Mouse (Mus musculus) heart, postnatal 25 days (tissue): ENCODE results near the gene Rhbdf2. TPM values are rescaled to one million over a fixed set of nuclear protein-coding genes. Genes with fewer than 3 reads are reported as not detected.
A peak's percentile ranks its signal among the peaks of the same experiment; 100 is the strongest.

Source experiments
- DNase-seq: peaks from one replicate; pipeline ENCODE4 v3.0.0; 2022; ENCODE audit warnings: low spot score
- intact Hi-C: fragments of 180-260 bp; cut with DNase I; formaldehyde crosslinking; loops from one replicate; pipeline ENCODE4 v1.15.1; 2025
- total RNA-seq, 2 experiments: library from RNA; stranded (reverse); gene quantifications; 2 replicates each; pipeline ENCODE4 v1.2.3; 2021

Gene Rhbdf2
- total RNA-seq, 2 experiments from 2014 or later: 10.6 to 12.8 TPM

GRCm38 (mm10) chr11:116601166-116601565 is 25.7 kb downstream of the Rhbdf2 start:
- DNase-seq: no peak
- intact Hi-C loops: no loop called here

- DNase-seq: no peak
- intact Hi-C loops: no loop called here
Observed at GRCm38 (mm10) chr11:116599230-116599629, 27.6 kb downstream of the Rhbdf2 start.

GRCm38 (mm10) chr11:116598193-116598592 is 28.6 kb downstream of the Rhbdf2 start:
- DNase-seq: no peak
- intact Hi-C loops: no loop called here

DNA sequence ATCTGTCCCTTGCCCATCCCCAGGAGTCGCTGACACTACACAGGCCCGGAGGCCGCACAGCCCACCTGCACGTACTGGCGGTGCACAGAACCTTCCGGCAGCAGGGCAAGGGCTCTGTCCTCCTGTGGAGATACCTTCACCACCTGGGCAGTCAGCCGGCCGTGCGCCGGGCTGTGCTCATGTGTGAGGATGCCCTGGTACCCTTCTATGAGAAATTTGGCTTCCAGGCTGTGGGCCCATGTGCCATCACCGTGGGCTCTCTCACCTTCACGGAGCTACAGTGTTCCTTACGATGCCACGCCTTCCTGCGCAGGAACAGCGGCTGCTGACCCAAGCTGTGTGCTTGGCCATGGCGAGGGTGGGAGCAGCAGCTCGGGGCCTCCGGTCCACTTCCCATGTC is 30.1 kb downstream of the Rhbdf2 start:
- DNase-seq: no peak
- intact Hi-C loops: no loop called here

DNA sequence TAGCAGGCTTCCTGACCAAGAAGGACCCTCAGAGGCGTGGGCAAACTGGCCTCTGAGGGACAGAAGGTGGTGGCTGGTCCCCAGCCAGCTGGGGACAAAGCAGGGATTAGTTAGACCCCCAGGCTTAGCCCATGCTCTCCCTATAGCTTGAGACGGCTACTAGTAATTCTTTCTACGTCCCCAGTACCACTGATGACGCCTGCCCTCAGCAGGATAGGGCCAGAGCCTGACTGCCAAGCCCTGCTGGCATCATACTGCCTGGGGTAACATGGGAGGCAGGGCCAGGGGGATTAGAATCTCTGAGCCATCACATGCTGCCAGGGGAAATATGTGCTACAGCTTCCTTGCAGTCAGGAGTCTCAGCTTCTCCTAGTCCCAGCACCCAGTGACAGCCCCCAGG is 33.5 kb downstream of the Rhbdf2 start:
- no peak for DNase-seq
- intact Hi-C loops: no loop called here

DNA sequence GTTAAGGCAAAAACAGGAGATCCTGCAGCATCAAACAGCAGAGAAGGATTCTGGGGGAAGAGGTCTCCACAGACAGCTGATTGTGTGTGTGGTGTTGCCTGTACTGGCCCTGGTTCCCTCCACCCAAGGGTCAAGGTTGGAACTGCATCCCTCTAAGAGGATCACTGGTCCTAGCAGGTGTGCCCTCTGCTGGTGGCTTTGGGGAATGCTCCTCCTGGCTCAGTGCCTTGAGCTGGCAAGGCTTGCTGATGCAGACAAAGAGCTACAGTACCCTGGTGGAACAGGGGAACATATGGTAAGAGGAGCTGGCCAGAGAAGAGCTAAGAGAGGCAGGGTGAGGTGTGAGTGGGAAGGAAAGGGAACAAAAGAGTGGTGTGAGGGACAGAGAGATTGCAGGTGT is 34.4 kb downstream of the Rhbdf2 start:
- DNase-seq: peak; percentile 82
- intact Hi-C loops: no loop called here

- intact Hi-C loops: no loop called here
- DNase-seq: no peak
Observed at GRCm38 (mm10) chr11:116591621-116592020, 35.2 kb downstream of the Rhbdf2 start.

DNA sequence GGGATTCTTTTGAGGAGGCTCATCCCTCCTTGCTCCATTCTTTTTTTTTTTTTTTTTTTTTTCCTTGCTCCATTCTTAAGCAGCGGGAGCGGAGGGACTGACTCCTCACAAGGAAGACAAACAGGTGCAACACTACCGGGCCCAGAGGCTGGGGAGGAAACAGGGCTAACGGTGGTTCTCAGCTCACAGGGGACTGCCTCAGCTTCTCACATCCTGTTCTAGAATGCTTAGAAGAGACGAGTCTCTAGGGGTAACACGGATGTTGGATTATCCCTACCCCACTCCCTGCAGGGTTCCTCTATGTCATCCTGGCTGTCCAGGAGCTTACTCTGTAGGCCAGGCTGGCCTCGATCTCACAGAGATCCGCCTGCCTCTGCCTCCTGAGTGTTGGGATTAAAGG is 37.2 kb downstream of the Rhbdf2 start:
- intact Hi-C loops: no loop called here
- no peak for DNase-seq

- intact Hi-C loops: no loop called here
- DNase-seq: no peak
Observed at GRCm38 (mm10) chr11:116589020-116589531, 37.7 kb downstream of the Rhbdf2 start.

DNA sequence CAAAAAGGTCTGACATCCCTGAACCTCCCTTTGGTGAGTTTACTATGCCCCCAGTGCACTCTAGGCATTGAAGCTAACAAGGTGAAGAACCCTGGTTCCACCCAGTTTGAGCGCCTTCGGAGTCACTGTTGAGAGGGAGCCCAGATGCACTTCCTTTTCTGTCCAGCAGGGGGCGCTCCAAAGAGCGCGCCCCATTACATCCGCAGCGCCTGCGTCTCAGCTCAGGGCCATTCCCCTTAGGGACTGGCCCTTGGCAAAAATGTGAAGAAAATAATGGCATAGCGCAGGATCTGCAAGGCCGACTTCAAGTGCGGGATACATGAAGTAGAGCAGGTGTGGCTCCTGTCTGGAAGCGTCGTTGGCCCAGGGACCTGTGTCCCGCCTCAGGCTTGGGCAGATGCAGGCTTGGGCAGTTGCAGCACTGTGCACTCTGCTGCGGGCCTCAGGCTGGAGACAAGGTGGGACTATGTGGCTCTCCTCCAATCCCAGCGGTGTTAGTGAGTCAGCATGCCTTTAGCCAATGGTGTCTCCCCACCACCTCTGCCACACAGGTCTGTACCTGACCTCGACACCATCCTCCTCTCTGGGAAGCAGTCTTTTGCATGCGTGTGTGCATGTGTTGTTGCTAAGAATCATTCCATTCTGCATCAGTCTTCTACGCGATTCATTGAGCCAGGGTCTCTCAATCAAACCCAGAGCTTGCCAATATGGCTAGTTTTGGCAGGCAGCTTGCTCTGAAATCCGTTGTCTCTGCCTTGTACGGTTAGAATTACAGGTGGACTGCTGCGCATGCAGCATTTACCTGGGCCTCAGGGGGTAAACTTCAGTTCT is 39.8 kb downstream of the Rhbdf2 start:
- intact Hi-C loops: loop anchor here (1.0 kb wide), 1 partner anchor 42 kb away; no protein-coding TSS in a partner anchor

DNA sequence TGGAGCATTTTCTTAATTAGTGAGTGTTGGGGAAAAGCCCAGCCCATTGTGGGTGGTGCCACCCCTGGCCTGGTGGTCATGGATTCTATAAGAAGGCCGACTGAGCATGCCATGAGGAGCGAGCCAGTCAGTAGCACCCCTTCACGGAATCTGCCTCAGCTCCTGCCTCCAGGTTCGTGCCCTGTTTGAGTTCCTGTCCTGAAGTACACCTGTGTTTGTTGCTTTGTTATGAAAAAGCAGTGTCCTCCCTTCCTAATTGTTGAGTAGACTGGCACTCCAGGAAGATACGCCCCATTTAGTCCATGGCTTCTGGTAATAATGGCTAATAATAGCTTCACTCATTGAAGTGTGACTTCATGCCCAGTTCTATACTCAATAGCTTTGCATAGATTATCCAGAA is 40.5 kb downstream of the Rhbdf2 start, which contains the start of gene Aanat:
Gene Aanat (plus strand): TSS at position 123 of the 400 bp plus-strand sequence.
- intact Hi-C loops: no loop called here
- no peak for DNase-seq

More for the DNA sequence above, 39.8 kb downstream of the Rhbdf2 start:
- peak; percentile 32 for DNase-seq

DNA sequence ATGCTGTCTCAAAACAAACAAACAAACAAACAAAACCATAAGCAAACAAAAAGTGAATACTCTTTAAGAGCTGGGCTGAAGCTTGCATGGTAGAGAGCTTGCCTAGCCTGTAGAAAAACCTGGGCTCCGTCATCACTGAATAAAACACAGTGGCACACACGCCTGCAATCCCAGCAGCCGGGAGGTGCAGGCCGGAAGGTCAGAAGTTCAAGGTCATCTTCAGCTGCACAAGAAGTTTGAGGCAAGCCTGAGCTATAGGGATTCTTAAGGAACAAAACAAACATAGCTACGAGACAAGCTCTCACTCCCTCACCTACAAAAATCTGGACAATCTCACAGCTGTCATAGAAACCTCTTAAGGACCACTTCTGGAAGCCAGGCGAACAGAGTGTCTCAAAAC is 41.1 kb downstream of the Rhbdf2 start:
- DNase-seq: no peak
- intact Hi-C loops: no loop called here

DNA sequence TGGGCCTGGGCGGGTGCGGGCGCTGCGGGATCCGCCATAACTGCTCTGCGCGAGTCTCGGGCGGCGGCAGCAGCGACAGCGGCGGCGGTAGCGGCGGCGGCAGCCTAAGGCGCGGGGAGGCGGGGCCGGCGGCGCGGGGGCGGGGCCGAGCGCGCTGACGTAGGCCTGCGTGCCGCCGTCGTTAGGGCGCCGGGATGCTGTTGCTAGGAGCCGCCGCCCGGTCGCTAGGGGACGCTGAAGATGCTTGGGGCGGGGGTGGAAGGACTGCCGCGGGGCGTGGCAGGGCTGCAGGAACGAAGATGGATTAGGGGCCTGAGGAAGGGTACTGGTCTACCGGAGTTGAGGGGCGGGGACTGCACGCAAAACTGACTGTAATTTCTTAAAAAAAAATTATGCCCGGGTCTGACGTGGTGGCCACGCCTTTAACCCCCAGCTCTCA is 45.4 kb downstream of the Rhbdf2 start, which contains the start of gene Ube2o:
Gene Ube2o (minus strand): TSS at position 72 of the 439 bp plus-strand sequence.
- intact Hi-C loops: no loop called here
- peak; percentile 74 for DNase-seq

DNA sequence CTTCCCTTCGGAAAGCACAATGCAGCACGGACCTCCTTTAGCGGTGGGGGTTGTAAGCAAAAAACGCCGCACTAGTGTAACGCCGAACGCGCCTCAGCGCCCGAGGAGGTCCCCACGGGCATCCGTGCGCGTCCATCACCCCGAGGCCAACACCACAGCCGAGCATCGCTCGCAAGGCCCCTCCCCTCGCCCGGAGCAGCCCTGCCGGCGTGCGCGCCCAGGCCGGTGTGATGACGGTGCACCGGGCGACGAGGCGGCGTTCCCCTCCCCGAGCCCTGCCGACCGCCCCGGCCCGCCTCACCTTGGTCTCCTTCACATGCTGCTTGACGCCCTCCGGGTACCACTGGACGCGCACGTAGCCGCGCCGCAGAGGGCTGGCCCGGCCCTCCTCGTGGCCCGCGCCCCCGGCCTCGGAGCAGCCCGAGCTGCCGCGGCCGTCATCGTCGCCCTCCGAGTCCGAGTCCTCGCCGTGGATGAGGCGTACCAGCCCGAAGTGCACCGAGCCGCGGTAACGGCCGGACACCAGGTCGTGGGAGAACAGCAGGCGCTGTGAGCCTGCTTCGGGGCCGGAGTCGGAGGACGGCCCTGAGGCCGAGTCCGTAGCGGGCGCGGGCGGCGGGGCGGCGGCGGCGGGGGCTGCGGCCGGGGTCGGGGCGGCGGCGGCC is 46.0 kb downstream of the Rhbdf2 start:
- intact Hi-C loops: no loop called here
- DNase-seq: no peak

DNA sequence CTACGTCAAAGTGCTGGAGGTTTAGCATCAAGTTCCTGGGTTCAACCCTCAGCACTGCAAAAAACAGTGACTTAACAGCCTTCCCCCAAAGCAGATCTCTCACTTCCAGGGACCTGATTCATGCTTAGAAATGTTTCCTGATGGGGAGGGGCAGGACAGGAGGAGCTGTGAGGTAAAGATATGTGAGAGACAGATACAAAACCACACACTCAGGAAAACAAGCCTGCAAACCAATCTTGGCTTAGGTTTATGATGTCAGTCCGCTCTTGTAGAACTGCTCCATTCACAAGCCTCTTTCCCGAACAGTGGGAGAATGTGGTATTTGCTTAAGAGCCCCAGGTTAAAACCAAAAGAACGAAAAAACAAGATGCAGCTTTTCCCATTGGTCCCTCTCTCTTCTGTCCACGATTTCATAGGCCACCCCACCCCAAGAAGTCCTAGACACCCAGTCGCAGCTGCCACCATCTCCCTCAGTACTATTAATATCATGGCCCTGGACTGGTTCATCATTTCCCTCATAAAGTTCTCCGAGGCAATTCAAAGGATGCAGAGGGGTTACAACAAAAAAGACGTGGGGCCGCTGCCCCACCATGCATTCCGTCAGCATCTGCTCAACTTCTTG is 46.7 kb downstream of the Rhbdf2 start:
- DNase-seq: no peak
- intact Hi-C loops: no loop called here

- intact Hi-C loops: no loop called here
- no peak for DNase-seq
Observed at GRCm38 (mm10) chr11:116579280-116579679, 47.5 kb downstream of the Rhbdf2 start.

DNA sequence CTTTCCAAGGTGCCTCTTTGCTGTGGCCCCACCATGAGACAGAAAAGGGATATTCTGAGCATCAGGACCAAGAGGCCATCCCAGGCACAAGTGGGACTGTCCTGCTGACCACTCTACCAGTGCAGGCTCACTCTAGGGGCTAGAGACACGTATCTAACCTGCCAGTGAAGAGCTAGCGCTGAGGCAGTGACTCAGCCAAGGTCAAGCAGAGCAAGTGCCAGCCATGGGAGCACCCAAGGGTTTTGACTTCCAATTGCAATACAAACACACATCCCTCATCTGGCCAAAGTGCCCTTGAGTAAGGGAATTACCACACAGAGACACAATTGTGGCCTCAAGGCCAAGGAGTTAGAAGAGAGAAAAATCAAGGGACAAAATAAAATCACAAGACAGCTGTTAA is 51.4 kb downstream of the Rhbdf2 start:
- DNase-seq: no peak
- intact Hi-C loops: no loop called here

- no peak for DNase-seq
- intact Hi-C loops: no loop called here
Observed at GRCm38 (mm10) chr11:116574982-116575381, 51.8 kb downstream of the Rhbdf2 start.

GRCm38 (mm10) chr11:116574486-116574885 is 52.3 kb downstream of the Rhbdf2 start:
- DNase-seq: no peak
- intact Hi-C loops: no loop called here

DNA sequence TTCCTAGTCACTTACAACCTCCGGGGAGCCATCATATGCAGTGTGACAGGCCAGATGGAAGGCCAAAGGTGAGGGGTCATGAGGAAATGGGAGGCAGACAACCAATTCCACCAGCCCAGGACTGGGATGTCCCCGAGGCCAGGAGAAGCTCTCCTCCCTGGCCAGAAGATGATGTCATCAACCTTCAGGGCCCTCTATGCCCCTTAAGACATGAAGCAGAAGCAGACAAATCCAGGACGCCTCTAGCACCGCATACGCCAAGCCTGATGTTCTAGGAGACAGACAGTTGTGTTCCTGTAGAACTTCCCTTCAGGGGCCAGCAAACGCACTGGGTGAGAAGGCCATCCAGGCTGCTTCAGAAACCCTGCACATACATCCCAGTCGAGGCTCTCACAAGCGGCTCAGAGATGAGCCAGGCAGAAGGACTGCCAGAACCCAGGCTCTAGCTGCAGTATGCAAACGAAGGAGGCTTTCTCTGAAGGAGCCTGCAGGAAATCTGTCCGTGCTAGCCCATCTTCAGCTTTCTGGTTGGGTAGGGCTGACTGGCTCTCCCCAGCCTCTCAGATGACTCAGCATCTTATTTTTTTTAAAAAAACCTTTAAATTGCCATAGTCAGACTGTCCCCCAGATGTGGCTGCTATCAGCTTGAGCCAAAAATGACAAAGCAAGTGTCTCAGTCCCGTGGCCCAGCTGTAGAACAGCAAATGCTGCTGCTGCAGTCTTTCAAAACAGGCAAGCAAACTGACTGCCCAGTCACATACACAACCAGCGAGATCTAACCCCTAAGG is 53.9 kb downstream of the Rhbdf2 start:
- intact Hi-C loops: no loop called here
- DNase-seq: no peak
